Mouse (Mus musculus) forebrain, embryonic 10.5 days (tissue): ENCODE results near the gene Ap2m1. TPM values are rescaled to one million over a fixed set of nuclear protein-coding genes. Genes with fewer than 3 reads are reported as not detected.

Experiments used
- DNase-seq: peaks from one replicate; pipeline ENCODE4 v3.0.0-alpha.2; 2017; ENCODE audit warnings: low spot score; ENCODE audit errors: extremely low spot score
- H3K27ac ChIP-seq: fragments of 300-500 bp; sonication (generic); 2 replicates; pipeline ENCODE4 v1.5.1; 2016; ENCODE audit warnings: mild to moderate bottlenecking
- H3K27me3 ChIP-seq: fragments of 300-500 bp; sonication (generic); 2 replicates; pipeline ENCODE4 v1.6.1; 2016; ENCODE audit warnings: mild to moderate bottlenecking; ENCODE audit not compliant: poor library complexity, severe bottlenecking
- H3K36me3 ChIP-seq: fragments of 300-500 bp; sonication (generic); replicated peaks from 2 replicates; pipeline ENCODE4 v1.6.1; 2016; ENCODE audit warnings: mild to moderate bottlenecking, moderate library complexity
- H3K4me1 ChIP-seq: fragments of 300-500 bp; sonication (generic); 2 replicates; pipeline ENCODE4 v1.6.1; 2016
- H3K4me3 ChIP-seq: fragments of 300-500 bp; sonication (generic); 2 replicates; pipeline ENCODE4 v1.5.1; 2016; ENCODE audit warnings: mild to moderate bottlenecking, moderate library complexity
- H3K9me3 ChIP-seq: fragments of 300-500 bp; sonication (generic); 2 replicates; pipeline ENCODE4 v1.6.1; 2016; ENCODE audit warnings: mild to moderate bottlenecking, moderate library complexity
- WGBS: fragments of 180-500 bp; shearing (Covaris S2); methylation state at CpG from one replicate; pipeline ENCODE4 v1.1.7; 2016; 5-methylcytosine and 5-hydroxymethylcytosine counted together
- polyA plus RNA-seq: library from polyadenylated mRNA; unstranded; fragments of >200 nt; fragmentation: Nextera tagmentation; extraction: Ambion mirVana; gene quantifications from 2 replicates; pipeline ENCODE4 v1.2.1, GENCODE M21; 2016

Gene Ap2m1
- polyA plus RNA-seq, 1 experiment from 2014 or later: 628 TPM

DNA sequence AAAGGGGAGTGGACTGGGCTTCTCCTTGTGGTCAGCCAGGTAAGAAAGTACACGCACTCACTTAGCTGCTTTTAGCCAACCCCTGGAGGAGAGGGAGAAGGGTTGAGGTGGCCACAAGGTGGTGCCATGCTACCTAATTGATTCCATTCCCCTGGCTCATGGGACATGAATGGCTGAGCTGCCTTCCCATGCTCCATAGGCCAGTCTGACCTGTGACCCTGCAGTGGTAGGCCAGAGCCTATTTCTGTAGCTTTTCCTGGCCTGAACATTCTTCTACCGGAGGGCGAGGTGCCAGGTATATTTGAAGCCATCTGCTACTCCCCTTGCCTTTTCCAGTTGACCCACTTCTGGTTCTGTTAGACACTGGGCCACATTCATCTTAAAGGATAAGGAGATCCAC lies 25.9 kb upstream of the Ap2m1 start:
- peaks cover 74% of the 10 kb centered on the region for H3K36me3 ChIP-seq
- H3K4me3 ChIP-seq: no peak overlapping the region
- WGBS: 83% methylated on average over 3 of the region's 3 CpGs
- DNase-seq: peak; percentile 21
- no peaks in the 10 kb centered on the region for H3K27me3 ChIP-seq
- H3K9me3 ChIP-seq: no peaks in the 10 kb centered on the region
- no peaks in the 10 kb centered on the region for H3K4me1 ChIP-seq
- no peak overlapping the region for H3K27ac ChIP-seq

DNA sequence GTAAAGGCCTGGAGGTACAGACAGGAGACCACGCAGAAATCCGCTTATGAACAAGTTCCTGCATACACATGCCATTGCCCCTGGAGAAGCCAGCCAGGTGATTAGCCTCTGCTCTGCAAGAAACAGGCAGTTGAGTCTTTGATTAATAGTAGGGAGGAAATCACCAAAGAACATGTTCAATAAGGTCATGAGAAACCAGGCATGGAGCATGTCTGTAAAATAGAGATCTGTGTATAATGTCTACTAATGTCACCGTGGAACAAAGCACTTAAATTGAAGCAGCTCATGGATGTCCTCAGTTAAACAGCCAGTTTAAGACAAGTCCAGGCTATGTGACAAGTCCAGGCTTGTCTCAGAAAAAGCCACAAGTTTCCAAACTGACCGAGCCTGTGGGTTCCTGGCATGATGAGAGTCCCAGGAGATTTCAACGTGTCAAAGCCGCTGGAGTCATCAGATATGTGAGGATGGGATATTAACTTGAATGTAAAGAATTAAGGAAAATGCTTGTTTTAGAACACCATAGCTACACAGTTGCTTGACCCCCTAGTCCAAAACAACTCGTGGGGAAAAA lies 23.9 kb upstream of the Ap2m1 start:
- Histone ChIP-seq H3K36me3 (peaks cover 54% of the 10 kb centered on the region), H3K9me3 (no peaks in the 10 kb centered on the region), H3K27me3 (no peaks in the 10 kb centered on the region), H3K4me1 (peaks cover 5% of the 10 kb centered on the region), H3K4me3 (no peak overlapping the region), H3K27ac (no peak overlapping the region)
- 90% methylated on average over 7 of the region's 7 CpGs for WGBS
- DNase-seq: no peak

DNA sequence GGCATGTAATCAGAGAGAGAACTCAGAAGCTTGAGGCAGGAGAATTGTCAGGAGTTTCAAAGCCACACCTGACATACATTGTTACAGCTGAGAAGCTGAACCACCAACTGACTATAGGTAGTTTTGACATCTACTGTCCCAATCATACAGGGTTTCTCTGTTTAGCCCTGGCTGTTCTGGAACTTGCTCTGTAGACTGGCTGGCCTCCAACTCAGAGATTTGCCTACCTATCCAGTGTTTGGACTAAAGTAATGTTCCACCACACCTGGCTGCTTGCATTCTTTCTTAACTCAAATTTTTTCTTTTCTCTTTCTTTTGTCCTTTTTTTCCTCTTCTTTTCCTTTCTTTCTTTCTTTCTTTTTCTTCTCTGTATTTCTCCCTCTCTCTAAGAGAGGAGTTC lies 19.2 kb upstream of the Ap2m1 start:
- no peaks in the 10 kb centered on the region for H3K9me3 ChIP-seq
- H3K4me3 ChIP-seq: peak overlapping the region; percentile 92
- DNase-seq: no peak
- H3K27ac ChIP-seq: peak overlapping the region; percentile 97
- peaks cover 27% of the 10 kb centered on the region for H3K36me3 ChIP-seq
- H3K4me1 ChIP-seq: peaks cover 34% of the 10 kb centered on the region
- no peaks in the 10 kb centered on the region for H3K27me3 ChIP-seq

DNA sequence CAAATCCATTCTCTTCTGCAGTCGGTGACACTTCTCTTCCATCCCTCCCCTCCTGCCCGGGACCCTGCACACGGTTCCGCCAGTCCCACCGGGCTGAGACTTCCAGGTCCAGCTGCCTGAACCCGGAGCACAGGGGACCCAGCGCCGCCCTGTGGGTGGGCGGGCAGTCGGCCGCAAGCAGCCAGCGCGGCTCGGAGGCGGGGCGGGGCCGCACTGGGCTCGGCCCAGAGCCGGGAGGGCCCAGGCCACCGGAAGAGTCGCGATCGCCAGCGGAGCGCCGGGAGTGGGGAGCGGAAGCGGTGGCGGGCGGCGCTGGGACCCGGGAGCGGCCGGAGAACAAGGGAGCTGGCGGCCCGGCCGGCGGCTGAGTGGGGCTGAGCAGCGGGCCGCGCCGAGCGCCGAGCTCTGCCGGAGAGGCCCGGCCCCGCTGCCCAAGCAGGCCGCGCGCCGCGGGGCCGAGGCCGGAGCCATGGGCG lies 18.5 kb upstream of the Ap2m1 start, which contains the start of gene Dvl3:
TSS of gene Dvl3 (plus strand) at position 257 of the 476 bp plus-strand sequence.
- Histone ChIP-seq H3K27ac (peak within 1 kb of the TSS; percentile 97), H3K4me1 (peaks cover 34% of the 10 kb centered on the region), H3K36me3 (peaks cover 27% of the 10 kb centered on the region), H3K4me3 (peak within 1 kb of the TSS; percentile 92), H3K9me3 (no peaks in the 10 kb centered on the region), H3K27me3 (no peaks in the 10 kb centered on the region)
- DNase-seq: peak; percentile 90
- 0% methylated on average over 55 of the region's 55 CpGs for WGBS

DNA sequence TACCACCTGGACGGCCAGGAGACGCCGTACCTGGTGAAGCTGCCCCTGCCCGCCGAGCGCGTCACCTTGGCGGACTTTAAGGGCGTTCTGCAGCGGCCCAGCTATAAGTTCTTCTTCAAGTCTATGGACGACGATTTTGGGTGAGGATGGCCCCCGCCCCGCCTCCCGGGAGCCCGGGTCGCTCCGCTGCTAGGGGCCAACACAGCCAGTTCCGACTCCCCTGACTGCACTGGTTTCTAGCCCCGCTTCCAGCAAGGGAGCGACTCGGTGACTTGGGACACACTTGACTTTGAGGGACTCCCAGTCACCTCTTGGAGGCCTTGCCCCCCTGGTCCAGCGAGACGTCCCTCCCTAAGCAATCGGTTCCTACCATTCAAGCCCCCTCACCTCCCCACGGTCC lies 18.1 kb upstream of the Ap2m1 start:
- WGBS: under 1% methylated on average over 26 of the region's 26 CpGs
- Histone ChIP-seq H3K9me3 (no peaks in the 10 kb centered on the region), H3K4me1 (peaks cover 34% of the 10 kb centered on the region), H3K27ac (peak overlapping the region; percentile 97), H3K4me3 (peak overlapping the region; percentile 92), H3K27me3 (no peaks in the 10 kb centered on the region), H3K36me3 (peaks cover 32% of the 10 kb centered on the region)
- no peak for DNase-seq

DNA sequence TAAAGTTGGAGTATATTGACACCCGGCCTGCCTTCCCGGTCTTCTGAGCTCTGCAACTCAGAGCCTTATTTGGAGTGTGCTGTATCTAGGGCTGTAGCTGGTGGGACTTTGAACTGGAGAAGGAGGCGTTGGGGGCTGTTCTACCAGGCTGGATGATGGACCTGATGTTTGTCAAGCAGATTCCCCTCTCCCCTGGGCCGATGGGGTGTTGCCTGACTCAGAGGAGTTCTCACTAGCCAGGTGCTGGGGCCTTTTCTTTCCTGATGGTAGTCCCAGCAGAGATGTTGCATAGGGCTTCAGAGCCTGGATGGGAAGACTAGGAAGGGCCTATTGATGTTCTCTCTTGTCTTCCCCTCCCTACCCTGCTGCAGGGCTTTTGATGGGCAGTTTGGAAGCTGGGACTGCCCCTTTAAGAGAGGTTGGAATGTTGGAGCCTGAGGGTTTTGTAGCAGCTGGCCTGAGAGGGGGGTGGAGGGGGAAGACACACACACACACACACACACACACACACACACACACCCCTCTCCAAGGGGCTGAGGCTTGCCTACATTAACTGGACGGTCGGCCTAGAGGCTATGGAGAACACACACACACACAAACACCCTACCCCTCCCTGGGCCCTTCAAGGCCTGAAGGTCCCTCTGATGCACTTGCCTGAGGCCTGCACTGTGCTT lies 17.4 kb upstream of the Ap2m1 start:
- H3K36me3 ChIP-seq: peaks cover 35% of the 10 kb centered on the region
- DNase-seq: peak; percentile 61
- no peaks in the 10 kb centered on the region for H3K9me3 ChIP-seq
- H3K4me1 ChIP-seq: peaks cover 34% of the 10 kb centered on the region
- H3K4me3 ChIP-seq: peak overlapping the region; percentile 92
- H3K27me3 ChIP-seq: no peaks in the 10 kb centered on the region
- H3K27ac ChIP-seq: peak overlapping the region; percentile 97
- WGBS: 3% methylated on average over 6 of the region's 6 CpGs

DNA sequence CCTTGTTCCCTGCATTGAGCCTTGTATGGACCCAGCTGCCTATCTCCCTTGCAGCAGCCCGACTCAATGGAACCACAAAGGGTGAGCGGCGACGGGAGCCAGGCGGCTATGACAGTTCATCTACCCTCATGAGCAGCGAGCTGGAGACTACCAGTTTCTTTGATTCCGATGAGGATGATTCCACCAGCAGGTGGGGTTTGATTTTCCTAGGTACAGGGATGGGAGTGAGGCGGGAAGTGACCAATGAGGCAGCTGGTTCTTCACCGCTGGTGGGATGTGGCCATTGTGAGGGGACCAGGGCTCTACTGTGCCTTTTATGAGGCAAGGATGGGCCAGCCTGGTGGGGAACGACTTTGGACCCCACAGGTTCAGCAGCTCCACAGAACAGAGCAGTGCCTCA lies 11.4 kb upstream of the Ap2m1 start:
- no peaks in the 10 kb centered on the region for H3K9me3 ChIP-seq
- H3K36me3 ChIP-seq: peaks cover 95% of the 10 kb centered on the region
- WGBS: 80% methylated on average over 10 of the region's 10 CpGs
- no peak overlapping the region for H3K4me3 ChIP-seq
- H3K27me3 ChIP-seq: no peaks in the 10 kb centered on the region
- H3K27ac ChIP-seq: no peak overlapping the region
- no peak for DNase-seq
- H3K4me1 ChIP-seq: peaks cover 11% of the 10 kb centered on the region

DNA sequence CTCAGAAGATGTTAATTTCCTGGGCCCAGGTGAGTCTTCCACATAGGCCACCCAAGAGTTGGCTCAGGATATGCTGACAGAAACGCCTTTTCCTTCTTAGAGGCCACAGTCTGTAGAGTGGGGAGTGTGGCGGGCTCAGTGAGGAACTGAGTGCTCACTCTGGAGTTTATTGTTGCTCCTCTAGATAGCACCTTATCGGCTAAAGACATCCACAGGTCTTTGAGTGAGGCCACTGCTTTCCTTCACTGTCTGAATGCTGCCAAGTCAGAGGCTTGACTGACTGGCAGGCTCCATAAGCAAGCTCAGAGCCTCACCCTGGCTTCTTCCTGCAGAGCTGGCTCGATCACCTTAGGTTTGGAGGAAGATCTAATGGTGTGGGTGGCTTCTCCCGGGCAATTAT lies 6.5 kb upstream of the Ap2m1 start:
- Histone ChIP-seq H3K9me3 (no peaks in the 10 kb centered on the region), H3K4me3 (no peak overlapping the region), H3K4me1 (no peaks in the 10 kb centered on the region; the same call in 1 of the 2 replicates), H3K36me3 (peaks cover 98% of the 10 kb centered on the region), H3K27ac (no peak overlapping the region), H3K27me3 (no peaks in the 10 kb centered on the region)
- no peak for DNase-seq
- WGBS: 91% methylated on average over 5 of the region's 5 CpGs

- no peak for DNase-seq
- H3K27ac ChIP-seq: no peak overlapping the region
- no peaks in the 10 kb centered on the region for H3K27me3 ChIP-seq
- no peaks in the 10 kb centered on the region for H3K9me3 ChIP-seq
- H3K36me3 ChIP-seq: peaks cover 96% of the 10 kb centered on the region
- WGBS: 84% methylated on average over 1 of the region's 1 CpGs
- no peak overlapping the region for H3K4me3 ChIP-seq
- H3K4me1 ChIP-seq: no peaks in the 10 kb centered on the region; the same call in 1 of the 2 replicates
Measured at GRCm38 (mm10) chr16:20529375-20529774, 5.9 kb upstream of the Ap2m1 start.

GRCm38 (mm10) chr16:20530941-20531340 lies 4.3 kb upstream of the Ap2m1 start:
- WGBS: 94% methylated on average over 20 of the region's 20 CpGs
- H3K9me3 ChIP-seq: no peaks in the 10 kb centered on the region

GRCm38 (mm10) chr16:20534617-20535295 lies 522 bp upstream of the Ap2m1 start:
- Histone ChIP-seq H3K27ac (no peak overlapping the region), H3K9me3 (no peaks in the 10 kb centered on the region), H3K4me1 (peaks cover 27% of the 10 kb centered on the region), H3K4me3 (peak overlapping the region; percentile 94), H3K27me3 (no peaks in the 10 kb centered on the region), H3K36me3 (peaks cover 71% of the 10 kb centered on the region)
- WGBS: 54% methylated on average over 10 of the region's 10 CpGs
- DNase-seq: no peak

More at GRCm38 (mm10) chr16:20530941-20531340, 4.3 kb upstream of the Ap2m1 start:
- Histone ChIP-seq H3K27me3 (no peaks in the 10 kb centered on the region), H3K27ac (no peak overlapping the region), H3K4me1 (peaks cover 2% of the 10 kb centered on the region), H3K36me3 (peaks cover 80% of the 10 kb centered on the region), H3K4me3 (no peak overlapping the region; the same call in 1 of the 2 replicates)
- DNase-seq: no peak

GRCm38 (mm10) chr16:20536081-20536665 lies 895 bp downstream of the Ap2m1 start:
- WGBS: 35% methylated on average over 9 of the region's 9 CpGs
- Histone ChIP-seq H3K4me1 (peaks cover 27% of the 10 kb centered on the region), H3K9me3 (no peaks in the 10 kb centered on the region), H3K36me3 (peaks cover 71% of the 10 kb centered on the region), H3K27me3 (no peaks in the 10 kb centered on the region), H3K27ac (peak overlapping the region; percentile 95), H3K4me3 (peak overlapping the region; percentile 94)
- no peak for DNase-seq
